In genomic region chr2:145880887-145881747, GRCm38 (mm10) we compare ENCODE assay signal across 10 mouse cellular contexts. TPM values are rescaled to one million over a fixed set of nuclear protein-coding genes. Genes with fewer than 3 reads are reported as not detected.
DNase-seq lines count a peak whose midpoint lies in the region; ATAC-seq and TF ChIP-seq lines count a peak whose summit lies in the region.
"Had no signal": no experiment of that assay in that cellular context is flagged by ENCODE, and none has a peak within 500 bp of the region (broad histone marks: within the 10 kb centered on the region; RNA-seq: fewer than 3 reads in every experiment).

No protein-coding gene starts in this region.

- H3K4me2 ChIP-seq in neural tube, embryonic 11.5 days (ENCODE audit: low read depth) = no peak overlapping the region
- H3K4me2 ChIP-seq in hindbrain, postnatal 0 days (ENCODE audit: low read depth, low read length) = no peak overlapping the region

- no peak for DNase-seq in heart, adult 2 months
- no peak for DNase-seq in heart, embryonic 10.5 days (ENCODE audit: low spot score)
- DNase-seq in neural tube, embryonic 11.5 days (ENCODE audit: low spot score) = no peak
- no peak for DNase-seq in neural tube, embryonic 10.5 days (ENCODE audit: extremely low spot score, low spot score)
- no peak for DNase-seq in hindbrain, postnatal 0 days (ENCODE audit: low spot score)
- DNase-seq in ovary, postnatal 36 days (ENCODE audit: low spot score) = no peak
- no peak for DNase-seq in frontal cortex, postnatal 36 days (ENCODE audit: low spot score in 2 of 2)
- DNase-seq: thymus, postnatal 4 days had no signal

- H3K27ac ChIP-seq in heart, adult 2 months = peak overlapping the region; percentile 51
- H3K27ac ChIP-seq in heart, embryonic 10.5 days = no peak overlapping the region
- H3K27ac ChIP-seq in neural tube, embryonic 11.5 days (ENCODE audit: low read depth, low read length) = 0 out of 2 replicates have a peak overlapping the region, but pooled peaks have one; percentile 21
- peak overlapping the region; percentile 48; the same call in 1 of the 2 replicates for H3K27ac ChIP-seq in hindbrain, postnatal 0 days

- peaks cover 46% of the 10 kb centered on the region for H3K36me3 ChIP-seq in heart, adult 2 months (ENCODE audit: control insufficient read depth, insufficient read depth, low read length)
- peaks cover 64% of the 10 kb centered on the region for H3K36me3 ChIP-seq in heart, embryonic 10.5 days
- H3K36me3 ChIP-seq in neural tube, embryonic 11.5 days (ENCODE audit: control insufficient read depth, insufficient read depth, low read length) = no peaks in the 10 kb centered on the region
- H3K36me3 ChIP-seq in hindbrain, postnatal 0 days (ENCODE audit: insufficient read depth, low read length) = peaks cover 12% of the 10 kb centered on the region; the same call in 1 of the 2 replicates

- no peak for TF ChIP-seq CTCF in heart, adult 2 months (IDR thresholded peaks at IDR 0.05)
- no peak for TF ChIP-seq CTCF in hindbrain, postnatal 0 days (IDR thresholded peaks at IDR 0.05; ENCODE audit: low read depth)

- H3K4me3 ChIP-seq in heart, adult 2 months = no peak overlapping the region
- H3K4me3 ChIP-seq in heart, embryonic 10.5 days = no peak overlapping the region
- H3K4me3 ChIP-seq in neural tube, embryonic 11.5 days (ENCODE audit: low read depth, low read length) = no peak overlapping the region
- no peak overlapping the region for H3K4me3 ChIP-seq in hindbrain, postnatal 0 days (ENCODE audit: low read length)

- ATAC-seq in neural tube, embryonic 11.5 days (ENCODE audit: insufficient read depth, low FRiP score, low TSS enrichment) = no peak
- no peak for ATAC-seq in hindbrain, postnatal 0 days
- ATAC-seq in megakaryocyte, adult 5-6 weeks (ENCODE audit: poor library complexity, severe bottlenecking) = no peak

- 37% methylated on average over 11 of the region's 11 CpGs for WGBS in heart, adult 2 months
- 73% methylated on average over 11 of the region's 11 CpGs for WGBS in heart, embryonic 10.5 days
- 58% methylated on average over 11 of the region's 11 CpGs for WGBS in neural tube, embryonic 11.5 days
- 42% methylated on average over 11 of the region's 11 CpGs for WGBS in hindbrain, postnatal 0 days

- H3K4me1 ChIP-seq in heart, adult 2 months (ENCODE audit: control insufficient read depth, insufficient read depth, low read length) = peaks cover 35% of the 10 kb centered on the region
- H3K4me1 ChIP-seq in heart, embryonic 10.5 days = peaks cover 28% of the 10 kb centered on the region
- no peaks in the 10 kb centered on the region for H3K4me1 ChIP-seq in neural tube, embryonic 11.5 days (ENCODE audit: control insufficient read depth, insufficient read depth, low read length)
- H3K4me1 ChIP-seq in hindbrain, postnatal 0 days (ENCODE audit: insufficient read depth, low read length) = no peaks in the 10 kb centered on the region

- no peak overlapping the region; the same call in 1 of the 2 replicates for H3K9ac ChIP-seq in heart, adult 2 months (ENCODE audit: low read depth, low read length)
- H3K9ac ChIP-seq in neural tube, embryonic 11.5 days (ENCODE audit: low read length) = no peak overlapping the region
- H3K9ac ChIP-seq in hindbrain, postnatal 0 days (replicated peaks; ENCODE audit: low read length) = no peak overlapping the region

- no peaks in the 10 kb centered on the region for H3K27me3 ChIP-seq in heart, adult 2 months (ENCODE audit: control insufficient read depth, insufficient read depth, low read length)
- H3K27me3 ChIP-seq in heart, embryonic 10.5 days (ENCODE audit: insufficient read depth, poor library complexity, severe bottlenecking) = no peaks in the 10 kb centered on the region
- no peaks in the 10 kb centered on the region for H3K27me3 ChIP-seq in neural tube, embryonic 11.5 days (ENCODE audit: control insufficient read depth, insufficient read depth, low read length)
- no peaks in the 10 kb centered on the region for H3K27me3 ChIP-seq in hindbrain, postnatal 0 days (ENCODE audit: insufficient read depth, low read length)

- no peak for TF ChIP-seq EP300 in heart, adult 2 months (IDR thresholded peaks at IDR 0.05; ENCODE audit: insufficient read depth, low read depth, low read length)

- H3K9me3 ChIP-seq in heart, embryonic 10.5 days = no peaks in the 10 kb centered on the region
- no peaks in the 10 kb centered on the region for H3K9me3 ChIP-seq in neural tube, embryonic 11.5 days (ENCODE audit: control insufficient read depth, low read length)
- H3K9me3 ChIP-seq in hindbrain, postnatal 0 days (ENCODE audit: low read length) = no peaks in the 10 kb centered on the region

- intact Hi-C loops in heart, adult 2 months (cut with DNase I) = loop anchor here (2.0 to 5.0 kb wide), 2 partner anchors 16 to 84 kb away; no protein-coding TSS in a partner anchor

- no peaks in the 10 kb centered on the region for H3K79me2 ChIP-seq in heart, adult 2 months (replicated peaks; ENCODE audit: control insufficient read depth, insufficient read depth, low read length)

- TF ChIP-seq POLR2A in heart, adult 2 months (IDR thresholded peaks at IDR 0.05; ENCODE audit: insufficient read depth, low read depth, low read length) = no peak

RNA-seq across cellular contexts. Expression of gene Naa20, which starts 20.8 kb away (rescaled TPM):
- 10 to 100 TPM; 89.9 to 95.3 TPM for total RNA-seq in heart, adult 2 months (2021)
- 51.3 and 91.4 TPM in 2 replicates for polyA plus RNA-seq in heart, adult 2 months (2012; rRNA removed)
- 186 and 196 TPM in 2 replicates for polyA plus RNA-seq in heart, embryonic 10.5 days (2016; fragmentation: Nextera tagmentation; extraction: Ambion mirVana)
- polyA plus RNA-seq in neural tube, embryonic 11.5 days (2014; fragmentation: Nextera tagmentation; extraction: Ambion mirVana) = 156 and 164 TPM in 2 replicates
- total RNA-seq in hindbrain, postnatal 0 days (2014; rRNA removed) = 104 and 105 TPM in 2 replicates
- polyA plus RNA-seq in hindbrain, postnatal 0 days (2015; fragmentation: Nextera tagmentation; extraction: Ambion mirVana) = 166 and 168 TPM in 2 replicates
- 63.9 and 90.0 TPM in 2 replicates for total RNA-seq in megakaryocyte, adult 5-6 weeks (2015)
- 57.8 and 62.5 TPM in 2 replicates for total RNA-seq in megakaryocyte, adult 5-6 weeks (2017)

RNA-seq across cellular contexts. Expression of gene Cfap61, which starts 53.5 kb away (rescaled TPM):
- total RNA-seq in heart, adult 2 months (2021) = 1 to 10 TPM; 1.4 to 1.7 TPM
- 1.5 and 2.8 TPM in 2 replicates for polyA plus RNA-seq in heart, adult 2 months (2012; rRNA removed)
- polyA plus RNA-seq in heart, embryonic 10.5 days (2016; fragmentation: Nextera tagmentation; extraction: Ambion mirVana) = 0.55 and 1.0 TPM in 2 replicates
- polyA plus RNA-seq in neural tube, embryonic 11.5 days (2014; fragmentation: Nextera tagmentation; extraction: Ambion mirVana) = 0.91 and 3.1 TPM in 2 replicates
- total RNA-seq in hindbrain, postnatal 0 days (2014; rRNA removed) = 2.6 and 4.1 TPM in 2 replicates
- polyA plus RNA-seq in hindbrain, postnatal 0 days (2015; fragmentation: Nextera tagmentation; extraction: Ambion mirVana) = 3.7 and 5.4 TPM in 2 replicates
- 0.07 TPM in 1 of 2 replicates, not detected in the other for total RNA-seq in megakaryocyte, adult 5-6 weeks (2015)
- total RNA-seq in megakaryocyte, adult 5-6 weeks (2017) = 0.24 and 0.44 TPM in 2 replicates
- total RNA-seq: neutrophil, adult 5-6 weeks had no signal

RNA-seq across cellular contexts. Expression of gene Crnkl1, which starts 53.7 kb away (rescaled TPM):
- total RNA-seq in heart, adult 2 months (2021) = 10 to 100 TPM; 17.2 to 20.0 TPM
- polyA plus RNA-seq in heart, adult 2 months (2012; rRNA removed) = 3.8 and 6.0 TPM in 2 replicates
- 21.8 and 26.9 TPM in 2 replicates for polyA plus RNA-seq in heart, embryonic 10.5 days (2016; fragmentation: Nextera tagmentation; extraction: Ambion mirVana)
- polyA plus RNA-seq in neural tube, embryonic 11.5 days (2014; fragmentation: Nextera tagmentation; extraction: Ambion mirVana) = 44.1 and 46.5 TPM in 2 replicates
- total RNA-seq in hindbrain, postnatal 0 days (2014; rRNA removed) = 12.3 and 14.6 TPM in 2 replicates
- 15.1 and 19.6 TPM in 2 replicates for polyA plus RNA-seq in hindbrain, postnatal 0 days (2015; fragmentation: Nextera tagmentation; extraction: Ambion mirVana)
- 29.9 and 34.4 TPM in 2 replicates for total RNA-seq in megakaryocyte, adult 5-6 weeks (2015)
- total RNA-seq in megakaryocyte, adult 5-6 weeks (2017) = 69.6 and 73.9 TPM in 2 replicates
